Mouse (Mus musculus) intestine, postnatal 0 days (tissue): ENCODE results near the gene Rab5c. TPM values are rescaled to one million over a fixed set of nuclear protein-coding genes. Genes with fewer than 3 reads are reported as not detected.

ENCODE experiments used
- ATAC-seq: fragments of 200-750 bp; cut with Nextera tagmentation; 2 replicates; pipeline ENCODE4 v1.8.0; 2017; ENCODE audit warnings: mild to moderate bottlenecking, moderate TSS enrichment, moderate library complexity
- H3K27ac ChIP-seq: fragments of 300-500 bp; sonication (generic); 2 replicates; pipeline ENCODE4 v1.5.1; 2014; ENCODE audit warnings: mild to moderate bottlenecking, low read depth, low read length, moderate library complexity
- H3K27me3 ChIP-seq: fragments of 300-500 bp; sonication (generic); replicated peaks from 2 replicates; pipeline ENCODE4 v1.6.1; 2014; ENCODE audit warnings: low read length, mixed read lengths; ENCODE audit not compliant: control insufficient read depth, insufficient read depth
- H3K36me3 ChIP-seq: fragments of 300-500 bp; sonication (generic); 2 replicates; pipeline ENCODE4 v1.6.1; 2014; ENCODE audit warnings: mild to moderate bottlenecking, moderate library complexity; ENCODE audit not compliant: control insufficient read depth, insufficient read depth
- H3K4me1 ChIP-seq: fragments of 300-500 bp; sonication (generic); replicated peaks from 2 replicates; pipeline ENCODE4 v1.6.1; 2014; ENCODE audit warnings: antibody characterized with exemption, low read length, mixed read lengths; ENCODE audit not compliant: control insufficient read depth, insufficient read depth
- H3K4me2 ChIP-seq: fragments of 300-500 bp; sonication (generic); replicated peaks from 2 replicates; pipeline ENCODE4 v1.6.1; 2014; ENCODE audit warnings: low read depth, mild to moderate bottlenecking, moderate library complexity
- H3K4me3 ChIP-seq: fragments of 300-500 bp; sonication (generic); 2 replicates; pipeline ENCODE4 v1.5.1; 2014; ENCODE audit warnings: low read depth, low read length
- H3K9ac ChIP-seq: fragments of 300-500 bp; sonication (generic); 2 replicates; pipeline ENCODE4 v1.6.1; 2014; ENCODE audit warnings: mild to moderate bottlenecking, low read depth, low read length
- H3K9me3 ChIP-seq: fragments of 300-500 bp; sonication (generic); 2 replicates; pipeline ENCODE4 v1.6.1; 2016; ENCODE audit warnings: mixed run types; ENCODE audit not compliant: control insufficient read depth
- CTCF ChIP-seq: sonication (generic); IDR thresholded peaks from 2 replicates; pipeline ENCODE4 v1.5.1; 2016; ENCODE audit warnings: low read depth, mild to moderate bottlenecking, control low read depth, antibody characterized with exemption, moderate library complexity
- WGBS: fragments of 180-500 bp; shearing (Covaris S2); extraction: QIAGEN DNeasy Blood & Tissue Kit; methylation state at CpG from one replicate; pipeline ENCODE4 v1.1.7; 2014; 5-methylcytosine and 5-hydroxymethylcytosine counted together
- polyA plus RNA-seq: library from polyadenylated mRNA; unstranded; fragments of >200 nt; fragmentation: Nextera tagmentation; extraction: Ambion mirVana; gene quantifications from 2 replicates; pipeline ENCODE4 v1.2.1, GENCODE M21; 2015

Gene Rab5c
- polyA plus RNA-seq, 1 experiment from 2014 or later, result 62.2 TPM

DNA sequence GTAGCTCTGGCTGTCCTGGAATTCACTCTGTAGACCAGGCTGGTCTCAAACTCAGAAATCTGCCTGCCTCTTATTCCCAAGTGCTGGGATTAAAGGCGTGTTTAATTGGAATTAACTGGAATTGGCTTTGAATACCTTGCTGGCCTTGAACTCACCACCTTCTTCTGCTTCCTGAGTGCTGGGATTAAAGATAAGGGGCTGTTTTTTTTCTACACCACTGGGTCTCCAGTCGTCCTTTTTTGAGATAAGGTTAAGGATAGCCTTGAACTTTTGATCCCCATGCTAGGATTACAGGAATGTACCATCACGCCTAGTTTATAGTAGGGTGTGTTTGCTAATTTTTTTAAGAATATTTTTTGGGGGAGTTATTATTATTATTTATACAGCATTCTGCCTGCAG lies 40.1 kb upstream of the Rab5c start:
- ATAC-seq, result no peak
- no peak for TF ChIP-seq CTCF
- Histone ChIP-seq H3K27ac (no peak overlapping the region), H3K36me3 (peaks cover 32% of the 10 kb centered on the region), H3K4me1 (no peaks in the 10 kb centered on the region), H3K4me3 (no peak overlapping the region), H3K27me3 (no peaks in the 10 kb centered on the region), H3K4me2 (no peak overlapping the region), H3K9ac (no peak overlapping the region), H3K9me3 (no peaks in the 10 kb centered on the region)
- 62% methylated on average over 3 of the region's 3 CpGs for WGBS

GRCm38 (mm10) chr11:100775921-100776320 lies 37.9 kb upstream of the Rab5c start:
- Histone ChIP-seq H3K4me2 (no peak overlapping the region), H3K27ac (no peak overlapping the region), H3K9ac (no peak overlapping the region), H3K4me1 (no peaks in the 10 kb centered on the region), H3K36me3 (peaks cover 17% of the 10 kb centered on the region), H3K27me3 (no peaks in the 10 kb centered on the region), H3K4me3 (no peak overlapping the region), H3K9me3 (no peaks in the 10 kb centered on the region)
- no peak for ATAC-seq
- WGBS, result 83% methylated on average over 10 of the region's 10 CpGs
- TF ChIP-seq CTCF, result no peak

DNA sequence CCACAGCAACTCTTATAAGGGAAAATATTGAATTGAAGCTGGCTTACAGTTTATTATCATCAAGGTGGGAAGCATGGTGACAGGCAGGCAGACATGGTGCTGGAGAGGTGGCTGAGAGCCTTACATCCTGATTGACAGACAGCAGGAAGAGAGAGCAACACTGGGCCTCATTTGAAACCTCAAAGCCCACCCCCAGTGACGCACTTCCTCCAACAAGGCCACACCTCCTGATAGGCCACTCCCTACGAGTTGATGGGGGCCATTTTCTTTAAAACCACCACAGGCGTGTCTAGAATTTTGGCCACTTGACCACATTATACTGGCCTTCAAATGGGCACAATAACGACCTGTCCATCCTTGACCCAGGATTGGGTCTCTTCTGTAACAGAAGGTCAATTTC lies 36.2 kb upstream of the Rab5c start:
- no peak for ATAC-seq
- no peaks in the 10 kb centered on the region for H3K4me1 ChIP-seq
- no peak overlapping the region for H3K9ac ChIP-seq
- H3K4me2 ChIP-seq, result no peak overlapping the region
- no peaks in the 10 kb centered on the region for H3K9me3 ChIP-seq
- H3K27me3 ChIP-seq, result no peaks in the 10 kb centered on the region
- peaks cover 4% of the 10 kb centered on the region for H3K36me3 ChIP-seq
- 77% methylated on average over 4 of the region's 4 CpGs for WGBS
- TF ChIP-seq CTCF, result no peak
- H3K27ac ChIP-seq, result no peak overlapping the region
- no peak overlapping the region for H3K4me3 ChIP-seq

GRCm38 (mm10) chr11:100770646-100771408 lies 32.8 kb upstream of the Rab5c start, which contains the start of gene Ghdc:
Ghdc (minus strand) TSS chr11:100770957.
- H3K9ac ChIP-seq, result peak within 1 kb of the TSS; percentile 54
- no peaks in the 10 kb centered on the region for H3K36me3 ChIP-seq
- H3K27me3 ChIP-seq, result no peaks in the 10 kb centered on the region
- H3K4me3 ChIP-seq, result peak within 1 kb of the TSS; percentile 58
- no peaks in the 10 kb centered on the region for H3K4me1 ChIP-seq
- TF ChIP-seq CTCF, result no peak
- WGBS, result 15% methylated on average over 17 of the region's 17 CpGs
- ATAC-seq, result peak; percentile 35; the same call in 1 of the 2 replicates
- H3K27ac ChIP-seq, result no peak within 1 kb of the TSS
- peak within 1 kb of the TSS; percentile 67 for H3K4me2 ChIP-seq
- H3K9me3 ChIP-seq, result no peaks in the 10 kb centered on the region

- 51% methylated on average over 6 of the region's 6 CpGs for WGBS
- 0 out of 2 replicates have a peak overlapping the region, but pooled peaks have one; percentile 54 for H3K9ac ChIP-seq
- H3K9me3 ChIP-seq, result no peaks in the 10 kb centered on the region
- no peak for TF ChIP-seq CTCF
- H3K4me1 ChIP-seq, result no peaks in the 10 kb centered on the region
- no peaks in the 10 kb centered on the region for H3K36me3 ChIP-seq
- H3K4me2 ChIP-seq, result peak overlapping the region; percentile 67
- H3K4me3 ChIP-seq, result peak overlapping the region; percentile 58
- no peak overlapping the region for H3K27ac ChIP-seq
- H3K27me3 ChIP-seq, result no peaks in the 10 kb centered on the region
- no peak for ATAC-seq
These were observed 32.0 kb upstream of the Rab5c start for GRCm38 (mm10) chr11:100769980-100770379.

- WGBS, result 88% methylated on average over 5 of the region's 5 CpGs
- Histone ChIP-seq H3K4me1 (no peaks in the 10 kb centered on the region), H3K27ac (no peak overlapping the region), H3K27me3 (no peaks in the 10 kb centered on the region), H3K36me3 (no peaks in the 10 kb centered on the region), H3K9ac (no peak overlapping the region), H3K4me3 (no peak overlapping the region), H3K9me3 (no peaks in the 10 kb centered on the region), H3K4me2 (no peak overlapping the region)
- TF ChIP-seq CTCF, result no peak
- no peak for ATAC-seq
These were observed 29.9 kb upstream of the Rab5c start for GRCm38 (mm10) chr11:100767871-100768270.
